Mouse (Mus musculus) forebrain, embryonic 14.5 days (tissue): ENCODE measurements around the gene Odf2. TPM values are rescaled to one million over a fixed set of nuclear protein-coding genes. Genes with fewer than 3 reads are reported as not detected.
A peak's percentile ranks its signal among the peaks of the same experiment; 100 is the strongest.

Source experiments
- ATAC-seq: fragments of 200-750 bp; cut with Nextera tagmentation; 2 replicates; pipeline ENCODE4 v1.8.0; 2017; ENCODE audit warnings: mild to moderate bottlenecking, moderate library complexity
- DNase-seq: peaks from one replicate; pipeline ENCODE4 v3.0.0-alpha.2; 2015; ENCODE audit warnings: low spot score
- H3K27ac ChIP-seq: fragments of 300-500 bp; sonication (generic); 2 replicates; pipeline ENCODE4 v1.5.1; 2014; ENCODE audit warnings: low read depth, mild to moderate bottlenecking, control low read depth, low read length, moderate library complexity
- H3K27me3 ChIP-seq: fragments of 300-500 bp; sonication (generic); replicated peaks from 2 replicates; pipeline ENCODE4 v1.6.1; 2014; ENCODE audit warnings: low read length, control low read depth, mixed read lengths; ENCODE audit not compliant: control insufficient read depth, insufficient read depth
- H3K36me3 ChIP-seq: fragments of 300-500 bp; sonication (generic); 2 replicates; pipeline ENCODE4 v1.6.1; 2014; ENCODE audit warnings: low read length, control low read depth; ENCODE audit not compliant: control insufficient read depth, insufficient read depth
- H3K4me1 ChIP-seq: fragments of 300-500 bp; sonication (generic); 2 replicates; pipeline ENCODE4 v1.6.1; 2014; ENCODE audit warnings: antibody characterized with exemption, low read length, control low read depth; ENCODE audit not compliant: control insufficient read depth, insufficient read depth
- H3K4me2 ChIP-seq: fragments of 300-500 bp; sonication (generic); 2 replicates; pipeline ENCODE4 v1.6.1; 2014; ENCODE audit warnings: mild to moderate bottlenecking, control low read depth, low read length
- H3K4me3 ChIP-seq: fragments of 300-500 bp; sonication (generic); 2 replicates; pipeline ENCODE4 v1.5.1; 2014; ENCODE audit warnings: low read depth, low read length, control low read depth
- H3K9ac ChIP-seq: fragments of 300-500 bp; sonication (generic); 2 replicates; pipeline ENCODE4 v1.6.1; 2014; ENCODE audit warnings: mild to moderate bottlenecking, low read length, control low read depth, moderate library complexity
- H3K9me3 ChIP-seq: fragments of 300-500 bp; sonication (generic); replicated peaks from 2 replicates; pipeline ENCODE4 v1.6.1; 2016; ENCODE audit warnings: low read length, control low read depth, mixed read lengths; ENCODE audit not compliant: control insufficient read depth
- WGBS: fragments of 180-500 bp; shearing (Covaris S2); extraction: QIAGEN DNeasy Blood & Tissue Kit; methylation state at CpG from one replicate; pipeline ENCODE4 v1.1.7; 2014; 5-methylcytosine and 5-hydroxymethylcytosine counted together
- polyA plus RNA-seq: library from polyadenylated mRNA; unstranded; fragments of >200 nt; fragmentation: Nextera tagmentation; extraction: Ambion mirVana; gene quantifications from 2 replicates; pipeline ENCODE4 v1.2.1, GENCODE M21; 2014

Odf2 gene
- polyA plus RNA-seq, 1 experiment from 2014 or later, result 36.4 TPM

GRCm38 (mm10) chr2:29849041-29849440 lies 40.0 kb upstream of the Odf2 start:
- Histone ChIP-seq H3K4me2 (no peak overlapping the region), H3K9me3 (no peaks in the 10 kb centered on the region), H3K36me3 (peaks cover 3% of the 10 kb centered on the region; the same call in 1 of the 2 replicates), H3K4me3 (no peak overlapping the region), H3K27me3 (peaks cover 35% of the 10 kb centered on the region), H3K27ac (no peak overlapping the region), H3K4me1 (peaks cover 2% of the 10 kb centered on the region; the same call in 1 of the 2 replicates), H3K9ac (no peak overlapping the region)
- ATAC-seq (no peak), DNase-seq (no peak)
- 67% methylated on average over 8 of the region's 8 CpGs for WGBS

- ATAC-seq (no peak), DNase-seq (no peak)
- peaks cover 2% of the 10 kb centered on the region; the same call in 1 of the 2 replicates for H3K4me1 ChIP-seq
- peaks cover 28% of the 10 kb centered on the region for H3K27me3 ChIP-seq
- H3K4me2 ChIP-seq, result no peak overlapping the region
- no peak overlapping the region for H3K27ac ChIP-seq
- no peaks in the 10 kb centered on the region for H3K9me3 ChIP-seq
- no peaks in the 10 kb centered on the region for H3K36me3 ChIP-seq
- 62% methylated on average over 5 of the region's 5 CpGs for WGBS
- no peak overlapping the region for H3K9ac ChIP-seq
- no peak overlapping the region for H3K4me3 ChIP-seq
Observed at GRCm38 (mm10) chr2:29849841-29850480, 39.1 kb upstream of the Odf2 start.

- WGBS, result 29% methylated on average over 4 of the region's 4 CpGs
- Histone ChIP-seq H3K4me2 (no peak overlapping the region), H3K27me3 (peaks cover 6% of the 10 kb centered on the region), H3K9ac (no peak overlapping the region), H3K36me3 (no peaks in the 10 kb centered on the region), H3K4me1 (0 out of 2 replicates have a peak, but pooled peaks cover 4% of the 10 kb centered on the region), H3K9me3 (no peaks in the 10 kb centered on the region), H3K27ac (no peak overlapping the region), H3K4me3 (no peak overlapping the region)
- DNase-seq (no peak), ATAC-seq (no peak)
Observed at GRCm38 (mm10) chr2:29852957-29853485, 36.0 kb upstream of the Odf2 start.

- Histone ChIP-seq H3K36me3 (no peaks in the 10 kb centered on the region), H3K9me3 (no peaks in the 10 kb centered on the region), H3K9ac (no peak overlapping the region), H3K4me1 (0 out of 2 replicates have a peak, but pooled peaks cover 4% of the 10 kb centered on the region), H3K27me3 (peaks cover 6% of the 10 kb centered on the region), H3K27ac (no peak overlapping the region), H3K4me2 (no peak overlapping the region), H3K4me3 (no peak overlapping the region)
- DNase-seq, result no peak
- WGBS, result 71% methylated on average over 5 of the region's 5 CpGs
- ATAC-seq, result no peak
Observed at GRCm38 (mm10) chr2:29853736-29854135, 35.3 kb upstream of the Odf2 start.

- Histone ChIP-seq H3K4me2 (no peak overlapping the region), H3K36me3 (no peaks in the 10 kb centered on the region), H3K4me3 (no peak overlapping the region), H3K4me1 (0 out of 2 replicates have a peak, but pooled peaks cover 4% of the 10 kb centered on the region), H3K9me3 (no peaks in the 10 kb centered on the region), H3K27me3 (peaks cover 6% of the 10 kb centered on the region; the same call in 1 of the 2 replicates), H3K27ac (no peak overlapping the region), H3K9ac (0 out of 2 replicates have a peak overlapping the region, but pooled peaks have one; percentile 3)
- ATAC-seq (no peak), DNase-seq (no peak)
- WGBS, result 77% methylated on average over 10 of the region's 10 CpGs
Observed at GRCm38 (mm10) chr2:29855585-29856210, 33.3 kb upstream of the Odf2 start.

GRCm38 (mm10) chr2:29856451-29857260 lies 32.4 kb upstream of the Odf2 start:
- Histone ChIP-seq H3K4me2 (no peak overlapping the region), H3K4me1 (0 out of 2 replicates have a peak, but pooled peaks cover 4% of the 10 kb centered on the region), H3K27ac (no peak overlapping the region), H3K9ac (no peak overlapping the region; the same call in 1 of the 2 replicates), H3K36me3 (no peaks in the 10 kb centered on the region), H3K27me3 (peaks cover 6% of the 10 kb centered on the region; the same call in 1 of the 2 replicates), H3K9me3 (no peaks in the 10 kb centered on the region), H3K4me3 (no peak overlapping the region)
- no peak for ATAC-seq
- no peak for DNase-seq
- WGBS, result 3% methylated on average over 19 of the region's 19 CpGs

- no peak for DNase-seq
- Histone ChIP-seq H3K27ac (no peak overlapping the region), H3K27me3 (peaks cover 6% of the 10 kb centered on the region; the same call in 1 of the 2 replicates), H3K4me1 (0 out of 2 replicates have a peak, but pooled peaks cover 4% of the 10 kb centered on the region), H3K9me3 (no peaks in the 10 kb centered on the region), H3K36me3 (no peaks in the 10 kb centered on the region), H3K9ac (no peak overlapping the region), H3K4me3 (no peak overlapping the region), H3K4me2 (no peak overlapping the region)
- ATAC-seq, result no peak
- 40% methylated on average over 2 of the region's 2 CpGs for WGBS
Observed at GRCm38 (mm10) chr2:29857341-29857740, 31.7 kb upstream of the Odf2 start.

GRCm38 (mm10) chr2:29857967-29858366 lies 31.1 kb upstream of the Odf2 start:
- H3K27ac ChIP-seq, result no peak overlapping the region
- H3K27me3 ChIP-seq, result peaks cover 6% of the 10 kb centered on the region; the same call in 1 of the 2 replicates
- H3K4me2 ChIP-seq, result no peak overlapping the region
- H3K4me1 ChIP-seq, result 0 out of 2 replicates have a peak, but pooled peaks cover 4% of the 10 kb centered on the region
- no peak for DNase-seq
- H3K4me3 ChIP-seq, result no peak overlapping the region
- H3K9me3 ChIP-seq, result no peaks in the 10 kb centered on the region
- no peak for ATAC-seq
- H3K36me3 ChIP-seq, result no peaks in the 10 kb centered on the region
- WGBS, result 80% methylated on average over 5 of the region's 5 CpGs
- no peak overlapping the region for H3K9ac ChIP-seq
